Mouse (Mus musculus) limb, embryonic 14.5 days (tissue): ENCODE measurements around the gene Plin1. TPM values are rescaled to one million over a fixed set of nuclear protein-coding genes. Genes with fewer than 3 reads are reported as not detected.

Experiments used
- ATAC-seq: fragments of 200-750 bp; cut with Nextera tagmentation; 2 replicates; pipeline ENCODE4 v1.8.0; 2017; ENCODE audit warnings: low read depth, moderate number of reproducible peaks, moderate TSS enrichment; ENCODE audit not compliant: low FRiP score
- DNase-seq: peaks from one replicate; pipeline ENCODE4 v3.0.0-alpha.2; 2015; ENCODE audit warnings: low spot score
- H3K27ac ChIP-seq: fragments of 300-500 bp; sonication (generic); replicated peaks from 2 replicates; pipeline ENCODE4 v1.5.1; 2014; ENCODE audit warnings: low read depth, mild to moderate bottlenecking, low read length, moderate library complexity, mixed read lengths
- H3K27me3 ChIP-seq: fragments of 300-500 bp; sonication (generic); 2 replicates; pipeline ENCODE4 v1.6.1; 2014; ENCODE audit warnings: low read length, mixed read lengths; ENCODE audit not compliant: control insufficient read depth, insufficient read depth
- H3K36me3 ChIP-seq: fragments of 300-500 bp; sonication (generic); 2 replicates; pipeline ENCODE4 v1.6.1; 2014; ENCODE audit warnings: mild to moderate bottlenecking, low read length, moderate library complexity, mixed read lengths; ENCODE audit not compliant: control insufficient read depth, insufficient read depth
- H3K4me1 ChIP-seq: fragments of 300-500 bp; sonication (generic); 2 replicates; pipeline ENCODE4 v1.6.1; 2014; ENCODE audit warnings: antibody characterized with exemption, low read length, mixed read lengths; ENCODE audit not compliant: control insufficient read depth, insufficient read depth
- H3K4me2 ChIP-seq: fragments of 300-500 bp; sonication (generic); replicated peaks from 2 replicates; pipeline ENCODE4 v1.6.1; 2014; ENCODE audit warnings: low read depth, mild to moderate bottlenecking, low read length, moderate library complexity; ENCODE audit not compliant: severe bottlenecking
- H3K4me3 ChIP-seq: fragments of 300-500 bp; sonication (generic); replicated peaks from 2 replicates; pipeline ENCODE4 v1.5.1; 2014; ENCODE audit warnings: low read length
- H3K9ac ChIP-seq: fragments of 300-500 bp; sonication (generic); 2 replicates; pipeline ENCODE4 v1.6.1; 2014; ENCODE audit warnings: mild to moderate bottlenecking, low read depth, low read length, moderate library complexity; ENCODE audit not compliant: severe bottlenecking
- H3K9me3 ChIP-seq: fragments of 300-500 bp; sonication (generic); 2 replicates; pipeline ENCODE4 v1.6.1; 2016; ENCODE audit warnings: low read length; ENCODE audit not compliant: control insufficient read depth
- POLR2A ChIP-seq: fragments of 200-500 bp; IDR thresholded peaks from 2 replicates; pipeline ENCODE4 v1.8.0; 2012; ENCODE audit warnings: inconsistent platforms, mild to moderate bottlenecking, moderate library complexity, borderline replicate concordance; ENCODE audit not compliant: insufficient read depth, insufficient read length; ENCODE audit errors: extremely low read depth
- WGBS: fragments of 180-500 bp; shearing (Covaris S2); extraction: QIAGEN DNeasy Blood & Tissue Kit; methylation state at CpG from one replicate; pipeline ENCODE4 v1.1.7; 2014; 5-methylcytosine and 5-hydroxymethylcytosine counted together
- polyA plus RNA-seq, 2 experiments: library from polyadenylated mRNA; depleted of rRNA in 1 of 2; stranded (reverse) in 1 of 2; unstranded in 1 of 2; fragments of >200 nt; fragmentation: Nextera tagmentation in 1 of 2; extraction: Ambion mirVana in 1 of 2; gene quantifications; 2 replicates each; pipeline versions ENCODE4 v1.2.1 to v1.2.3; 2012 to 2014

Gene Plin1
- polyA plus RNA-seq, 2 experiments: 0.21 TPM; not detected in 1

DNA sequence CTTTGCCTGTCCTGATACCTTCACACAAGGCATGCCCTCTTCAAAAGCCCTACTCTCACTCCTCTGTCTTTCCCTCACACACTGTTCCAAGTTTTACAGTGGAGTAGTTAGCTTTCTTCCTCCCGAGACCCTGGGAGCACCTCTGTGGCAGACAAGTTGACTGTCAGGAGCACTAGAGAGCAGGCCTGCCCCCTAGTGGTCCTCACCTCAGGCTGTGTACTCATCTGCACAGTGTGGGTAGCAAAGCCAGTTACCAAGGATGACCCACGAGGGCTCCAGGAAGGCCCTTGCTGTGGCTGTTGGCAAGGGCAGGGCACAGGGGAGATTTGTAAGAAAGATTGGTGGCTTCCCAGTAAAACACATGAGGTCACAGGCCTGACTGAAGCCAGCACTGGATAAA, 5.6 kb downstream of the Plin1 start:
- H3K9me3 ChIP-seq: no peaks in the 10 kb centered on the region
- peak; percentile 67 for DNase-seq
- no peak for TF ChIP-seq POLR2A
- peaks cover 11% of the 10 kb centered on the region for H3K27me3 ChIP-seq
- H3K4me3 ChIP-seq: no peak overlapping the region
- no peak overlapping the region for H3K27ac ChIP-seq
- WGBS: 5% methylated on average over 2 of the region's 2 CpGs
- no peaks in the 10 kb centered on the region for H3K4me1 ChIP-seq
- ATAC-seq: no peak
- H3K9ac ChIP-seq: no peak overlapping the region
- no peaks in the 10 kb centered on the region for H3K36me3 ChIP-seq
- no peak overlapping the region for H3K4me2 ChIP-seq

GRCm38 (mm10) chr7:79721386-79721977, 11.2 kb downstream of the Plin1 start:
- WGBS: 1% methylated on average over 46 of the region's 48 CpGs

GRCm38 (mm10) chr7:79715187-79715981, 17.3 kb downstream of the Plin1 start, which contains the start of gene Kif7:
Gene Kif7, minus strand, starts transcription at chr7:79715720.
- peak; percentile 77; the same call in 1 of the 2 replicates for TF ChIP-seq POLR2A
- H3K36me3 ChIP-seq: peaks cover 9% of the 10 kb centered on the region; the same call in 1 of the 2 replicates
- WGBS: 0% methylated on average over 36 of the region's 55 CpGs
- H3K9ac ChIP-seq: peak within 1 kb of the TSS; percentile 82
- H3K4me2 ChIP-seq: peak within 1 kb of the TSS; percentile 76
- DNase-seq (peak; percentile 84), ATAC-seq (peak; percentile 96)
- no peak within 1 kb of the TSS for H3K27ac ChIP-seq
- H3K27me3 ChIP-seq: peaks cover 4% of the 10 kb centered on the region; the same call in 1 of the 2 replicates
- peaks cover 5% of the 10 kb centered on the region for H3K4me1 ChIP-seq
- no peaks in the 10 kb centered on the region for H3K9me3 ChIP-seq
- H3K4me3 ChIP-seq: peak within 1 kb of the TSS; percentile 81

More at GRCm38 (mm10) chr7:79721386-79721977, 11.2 kb downstream of the Plin1 start:
- Histone ChIP-seq H3K9me3 (no peaks in the 10 kb centered on the region), H3K4me1 (no peaks in the 10 kb centered on the region), H3K36me3 (no peaks in the 10 kb centered on the region), H3K4me3 (peak overlapping the region; percentile 61), H3K9ac (peak overlapping the region; percentile 86), H3K4me2 (peak overlapping the region; percentile 84), H3K27me3 (peaks cover 15% of the 10 kb centered on the region), H3K27ac (peak overlapping the region; percentile 19; the same call in 1 of the 2 replicates)
- peak; percentile 31 for DNase-seq
- ATAC-seq: peak; percentile 73
- TF ChIP-seq POLR2A: 0 out of 2 replicates have a peak, but pooled peaks have one; percentile 48

GRCm38 (mm10) chr7:79710831-79711230, 21.9 kb downstream of the Plin1 start:
- 48% methylated on average over 16 of the region's 17 CpGs for WGBS
- peaks cover 6% of the 10 kb centered on the region; the same call in 1 of the 2 replicates for H3K27me3 ChIP-seq
- no peak for TF ChIP-seq POLR2A
- no peaks in the 10 kb centered on the region for H3K9me3 ChIP-seq
- ATAC-seq (no peak), DNase-seq (no peak)
- H3K4me1 ChIP-seq: peaks cover 5% of the 10 kb centered on the region
- H3K36me3 ChIP-seq: peaks cover 47% of the 10 kb centered on the region
- no peak overlapping the region for H3K27ac ChIP-seq
- no peak overlapping the region for H3K4me3 ChIP-seq
- H3K4me2 ChIP-seq: no peak overlapping the region; the same call in 1 of the 2 replicates
- no peak overlapping the region for H3K9ac ChIP-seq

GRCm38 (mm10) chr7:79710130-79710607, 22.5 kb downstream of the Plin1 start:
- Histone ChIP-seq H3K4me3 (peak overlapping the region; percentile 36), H3K27me3 (peaks cover 6% of the 10 kb centered on the region; the same call in 1 of the 2 replicates), H3K9me3 (no peaks in the 10 kb centered on the region), H3K36me3 (peaks cover 52% of the 10 kb centered on the region), H3K9ac (peak overlapping the region; percentile 51), H3K4me1 (peaks cover 5% of the 10 kb centered on the region), H3K4me2 (peak overlapping the region; percentile 59), H3K27ac (no peak overlapping the region)
- WGBS: 3% methylated on average over 42 of the region's 55 CpGs
- TF ChIP-seq POLR2A: no peak
- DNase-seq (peak; percentile 20), ATAC-seq (peak; percentile 55)
